Mouse (Mus musculus): ENCODE data around the gene Ap1s1. TPM values are rescaled to one million over a fixed set of nuclear protein-coding genes. Genes with fewer than 3 reads are reported as not detected.

Ap1s1 gene
- polyA plus RNA-seq, 1 experiment from 2014 or later = 188 TPM

GRCm38 (mm10) chr5:137025132-137025531, 20.8 kb downstream of the Ap1s1 start:
- no peak overlapping the region for H3K4me3 ChIP-seq (ENCODE audit: low read depth, low read length)
- no peak overlapping the region for H3K9ac ChIP-seq (ENCODE audit: low read length)
- peaks cover 5% of the 10 kb centered on the region; the same call in 1 of the 2 replicates for H3K4me1 ChIP-seq (replicated peaks; ENCODE audit: control insufficient read depth, insufficient read depth, low read length)
- H3K27ac ChIP-seq (ENCODE audit: low read depth) = no peak overlapping the region
- no peak for ATAC-seq (replicated peaks; ENCODE audit: low FRiP score, low TSS enrichment, low read depth)
- DNase-seq (ENCODE audit: low spot score) = peak; percentile 95
- no peaks in the 10 kb centered on the region for H3K9me3 ChIP-seq (ENCODE audit: control insufficient read depth, low read length)
- 2% methylated on average over 23 of the region's 23 CpGs for WGBS
- H3K4me2 ChIP-seq (ENCODE audit: low read length) = 0 out of 2 replicates have a peak overlapping the region, but pooled peaks have one; percentile 3
- peaks cover 63% of the 10 kb centered on the region for H3K27me3 ChIP-seq (replicated peaks; ENCODE audit: control insufficient read depth, insufficient read depth, low read length)
- H3K36me3 ChIP-seq (ENCODE audit: control insufficient read depth, insufficient read depth, low read length) = no peaks in the 10 kb centered on the region

- Histone ChIP-seq H3K4me2 (ENCODE audit: low read length) (no peak overlapping the region), H3K9ac (ENCODE audit: low read length) (no peak overlapping the region), H3K27me3 (replicated peaks; ENCODE audit: control insufficient read depth, insufficient read depth, low read length) (peaks cover 57% of the 10 kb centered on the region), H3K27ac (ENCODE audit: low read depth) (no peak overlapping the region), H3K4me1 (replicated peaks; ENCODE audit: control insufficient read depth, insufficient read depth, low read length) (peaks cover 2% of the 10 kb centered on the region; the same call in 1 of the 2 replicates), H3K36me3 (ENCODE audit: control insufficient read depth, insufficient read depth, low read length) (no peaks in the 10 kb centered on the region), H3K4me3 (ENCODE audit: low read depth, low read length) (no peak overlapping the region), H3K9me3 (ENCODE audit: control insufficient read depth, low read length) (no peaks in the 10 kb centered on the region)
- ATAC-seq (replicated peaks; ENCODE audit: low FRiP score, low TSS enrichment, low read depth) = no peak
- 50% methylated on average over 3 of the region's 3 CpGs for whole genome bisulfite sequencing
- no peak for DNase-seq (ENCODE audit: low spot score)
These were observed 21.6 kb downstream of the Ap1s1 start for GRCm38 (mm10) chr5:137024318-137024717.

- H3K4me2 ChIP-seq (ENCODE audit: low read length) = no peak overlapping the region
- 93% methylated on average over 3 of the region's 3 CpGs for WGBS
- H3K4me1 ChIP-seq (replicated peaks; ENCODE audit: control insufficient read depth, insufficient read depth, low read length) = no peaks in the 10 kb centered on the region
- no peak overlapping the region for H3K27ac ChIP-seq (ENCODE audit: low read depth)
- H3K4me3 ChIP-seq (ENCODE audit: low read depth, low read length) = no peak overlapping the region
- H3K27me3 ChIP-seq (replicated peaks; ENCODE audit: control insufficient read depth, insufficient read depth, low read length) = 0 out of 2 replicates have a peak, but pooled peaks cover under 1% of the 10 kb centered on the region
- no peak overlapping the region for H3K9ac ChIP-seq (ENCODE audit: low read length)
- H3K36me3 ChIP-seq (ENCODE audit: control insufficient read depth, insufficient read depth, low read length) = no peaks in the 10 kb centered on the region
- no peak for DNase-seq (ENCODE audit: low spot score)
- ATAC-seq (replicated peaks; ENCODE audit: low FRiP score, low TSS enrichment, low read depth) = no peak
- H3K9me3 ChIP-seq (ENCODE audit: control insufficient read depth, low read length) = no peaks in the 10 kb centered on the region
These were observed 30.0 kb downstream of the Ap1s1 start for GRCm38 (mm10) chr5:137015913-137016312.

- Histone ChIP-seq H3K36me3 (ENCODE audit: control insufficient read depth, insufficient read depth, low read length) (no peaks in the 10 kb centered on the region), H3K9ac (ENCODE audit: low read length) (no peak overlapping the region), H3K4me2 (ENCODE audit: low read length) (no peak overlapping the region), H3K27me3 (replicated peaks; ENCODE audit: control insufficient read depth, insufficient read depth, low read length) (no peaks in the 10 kb centered on the region), H3K27ac (ENCODE audit: low read depth) (no peak overlapping the region), H3K4me3 (ENCODE audit: low read depth, low read length) (no peak overlapping the region), H3K4me1 (replicated peaks; ENCODE audit: control insufficient read depth, insufficient read depth, low read length) (no peaks in the 10 kb centered on the region), H3K9me3 (ENCODE audit: control insufficient read depth, low read length) (no peaks in the 10 kb centered on the region)
- ATAC-seq (replicated peaks; ENCODE audit: low FRiP score, low TSS enrichment, low read depth) (no peak), DNase-seq (ENCODE audit: low spot score) (no peak)
- 66% methylated on average over 15 of the region's 15 CpGs for WGBS
These were observed 33.5 kb downstream of the Ap1s1 start for GRCm38 (mm10) chr5:137012401-137012950.

- Histone ChIP-seq H3K27ac (ENCODE audit: low read depth) (no peak overlapping the region), H3K36me3 (ENCODE audit: control insufficient read depth, insufficient read depth, low read length) (no peaks in the 10 kb centered on the region), H3K9me3 (ENCODE audit: control insufficient read depth, low read length) (no peaks in the 10 kb centered on the region), H3K4me2 (ENCODE audit: low read length) (no peak overlapping the region), H3K4me1 (replicated peaks; ENCODE audit: control insufficient read depth, insufficient read depth, low read length) (no peaks in the 10 kb centered on the region), H3K9ac (ENCODE audit: low read length) (no peak overlapping the region), H3K27me3 (replicated peaks; ENCODE audit: control insufficient read depth, insufficient read depth, low read length) (no peaks in the 10 kb centered on the region), H3K4me3 (ENCODE audit: low read depth, low read length) (no peak overlapping the region)
- no peak for ATAC-seq (replicated peaks; ENCODE audit: low FRiP score, low TSS enrichment, low read depth)
- WGBS = 37% methylated on average over 3 of the region's 3 CpGs
- peak; percentile 70 for DNase-seq (ENCODE audit: low spot score)
These were observed 35.9 kb downstream of the Ap1s1 start for GRCm38 (mm10) chr5:137009988-137010387.

GRCm38 (mm10) chr5:137007276-137007675, 38.7 kb downstream of the Ap1s1 start:
- DNase-seq (ENCODE audit: low spot score) (no peak), ATAC-seq (replicated peaks; ENCODE audit: low FRiP score, low TSS enrichment, low read depth) (no peak)
- Histone ChIP-seq H3K9ac (ENCODE audit: low read length) (no peak overlapping the region), H3K4me1 (replicated peaks; ENCODE audit: control insufficient read depth, insufficient read depth, low read length) (no peaks in the 10 kb centered on the region), H3K4me2 (ENCODE audit: low read length) (no peak overlapping the region), H3K4me3 (ENCODE audit: low read depth, low read length) (no peak overlapping the region), H3K27ac (ENCODE audit: low read depth) (no peak overlapping the region), H3K36me3 (ENCODE audit: control insufficient read depth, insufficient read depth, low read length) (no peaks in the 10 kb centered on the region), H3K27me3 (replicated peaks; ENCODE audit: control insufficient read depth, insufficient read depth, low read length) (no peaks in the 10 kb centered on the region), H3K9me3 (ENCODE audit: control insufficient read depth, low read length) (no peaks in the 10 kb centered on the region)
- 46% methylated on average over 8 of the region's 8 CpGs for WGBS

GRCm38 (mm10) chr5:137000612-137001011, 45.3 kb downstream of the Ap1s1 start:
- no peak overlapping the region for H3K27ac ChIP-seq (ENCODE audit: low read depth)
- 89% methylated on average over 2 of the region's 2 CpGs for WGBS
- 0 out of 2 replicates have a peak, but pooled peaks cover 4% of the 10 kb centered on the region for H3K4me1 ChIP-seq (replicated peaks; ENCODE audit: control insufficient read depth, insufficient read depth, low read length)
- DNase-seq (ENCODE audit: low spot score) = peak; percentile 63
- no peaks in the 10 kb centered on the region for H3K27me3 ChIP-seq (replicated peaks; ENCODE audit: control insufficient read depth, insufficient read depth, low read length)
- no peak overlapping the region for H3K4me2 ChIP-seq (ENCODE audit: low read length)
- no peak for ATAC-seq (replicated peaks; ENCODE audit: low FRiP score, low TSS enrichment, low read depth)
- no peak overlapping the region for H3K4me3 ChIP-seq (ENCODE audit: low read depth, low read length)
- peaks cover 10% of the 10 kb centered on the region for H3K36me3 ChIP-seq (ENCODE audit: control insufficient read depth, insufficient read depth, low read length)
- no peaks in the 10 kb centered on the region for H3K9me3 ChIP-seq (ENCODE audit: control insufficient read depth, low read length)
- H3K9ac ChIP-seq (ENCODE audit: low read length) = no peak overlapping the region

GRCm38 (mm10) chr5:136999449-136999848, 46.5 kb downstream of the Ap1s1 start:
- Histone ChIP-seq H3K27me3 (replicated peaks; ENCODE audit: control insufficient read depth, insufficient read depth, low read length) (no peaks in the 10 kb centered on the region), H3K4me2 (ENCODE audit: low read length) (no peak overlapping the region), H3K4me3 (ENCODE audit: low read depth, low read length) (no peak overlapping the region), H3K4me1 (replicated peaks; ENCODE audit: control insufficient read depth, insufficient read depth, low read length) (0 out of 2 replicates have a peak, but pooled peaks cover 4% of the 10 kb centered on the region), H3K27ac (ENCODE audit: low read depth) (no peak overlapping the region), H3K9me3 (ENCODE audit: control insufficient read depth, low read length) (no peaks in the 10 kb centered on the region), H3K36me3 (ENCODE audit: control insufficient read depth, insufficient read depth, low read length) (peaks cover 22% of the 10 kb centered on the region), H3K9ac (ENCODE audit: low read length) (no peak overlapping the region)
- 74% methylated on average over 3 of the region's 5 CpGs for WGBS
- no peak for ATAC-seq (replicated peaks; ENCODE audit: low FRiP score, low TSS enrichment, low read depth)
- no peak for DNase-seq (ENCODE audit: low spot score)

GRCm38 (mm10) chr5:136989801-136990200, 56.1 kb downstream of the Ap1s1 start:
- Histone ChIP-seq H3K9ac (ENCODE audit: low read length) (no peak overlapping the region), H3K4me1 (replicated peaks; ENCODE audit: control insufficient read depth, insufficient read depth, low read length) (peaks cover 9% of the 10 kb centered on the region), H3K4me3 (ENCODE audit: low read depth, low read length) (no peak overlapping the region), H3K4me2 (ENCODE audit: low read length) (no peak overlapping the region), H3K27me3 (replicated peaks; ENCODE audit: control insufficient read depth, insufficient read depth, low read length) (no peaks in the 10 kb centered on the region), H3K9me3 (ENCODE audit: control insufficient read depth, low read length) (no peaks in the 10 kb centered on the region), H3K27ac (ENCODE audit: low read depth) (no peak overlapping the region), H3K36me3 (ENCODE audit: control insufficient read depth, insufficient read depth, low read length) (peaks cover 55% of the 10 kb centered on the region)
- 94% methylated on average over 6 of the region's 6 CpGs for WGBS
- ATAC-seq (replicated peaks; ENCODE audit: low FRiP score, low TSS enrichment, low read depth) = no peak
- no peak for DNase-seq (ENCODE audit: low spot score)
